Comparison of ENCODE assay signal across 13 mouse cellular contexts in the genomic region with DNA sequence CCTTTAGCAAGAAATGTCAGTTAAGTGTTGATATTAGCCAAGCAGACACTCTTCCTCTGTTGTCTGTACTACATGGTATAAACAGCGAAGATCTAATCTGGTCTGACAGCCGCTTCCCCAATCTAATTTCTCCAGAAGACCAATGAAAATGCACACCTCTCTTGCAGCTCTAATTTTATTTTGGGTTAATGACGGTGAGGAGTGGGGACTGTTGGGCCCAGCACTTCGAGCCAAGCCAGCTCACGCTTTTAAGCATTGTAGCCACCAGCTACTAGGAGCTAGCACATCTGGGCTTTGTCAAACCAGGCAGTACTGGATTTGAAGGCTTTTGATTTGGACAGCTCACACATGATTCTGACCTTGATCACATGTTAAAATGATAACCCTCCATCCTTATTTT.
"Had no signal": no experiment of that assay in that cellular context is flagged by ENCODE, and none has a peak within 500 bp of the region (broad histone marks: within the 10 kb centered on the region; RNA-seq: fewer than 3 reads in every experiment).

No protein-coding gene starts in this region.

- ATAC-seq: liver, postnatal 0 days; lung, postnatal 0 days; midbrain, embryonic 13.5 days; midbrain, embryonic 15.5 days had no signal

- DNase-seq: liver, postnatal 0 days; lung, adult 2 months; lung, postnatal 14 days; lung, postnatal 36 days; right cerebral cortex, postnatal 25 days; right cerebral cortex, postnatal 4 days; spleen, adult 18-20 months; thymus, adult 18-20 months; thymus, postnatal 14 days; thymus, postnatal 36 days had no signal
